Mouse (Mus musculus): ENCODE data around the gene Isl2. TPM values are rescaled to one million over a fixed set of nuclear protein-coding genes. Genes with fewer than 3 reads are reported as not detected.

Isl2 gene
- polyA plus RNA-seq, 1 experiment from 2014 or later = 20.0 TPM

- Histone ChIP-seq H3K9me3 (replicated peaks) (no peaks in the 10 kb centered on the region), H3K9ac (no peak overlapping the region), H3K4me1 (peaks cover 28% of the 10 kb centered on the region), H3K4me3 (peak overlapping the region; percentile 34), H3K36me3 (no peaks in the 10 kb centered on the region), H3K4me2 (replicated peaks) (peak overlapping the region; percentile 58), H3K27ac (no peak overlapping the region), H3K27me3 (peaks cover 96% of the 10 kb centered on the region)
- WGBS = 0% methylated on average over 28 of the region's 28 CpGs
- peak; percentile 95 for ATAC-seq (ENCODE audit: low FRiP score)
Measured at GRCm38 (mm10) chr9:55540888-55541287, 2.4 kb downstream of the Isl2 start.

DNA sequence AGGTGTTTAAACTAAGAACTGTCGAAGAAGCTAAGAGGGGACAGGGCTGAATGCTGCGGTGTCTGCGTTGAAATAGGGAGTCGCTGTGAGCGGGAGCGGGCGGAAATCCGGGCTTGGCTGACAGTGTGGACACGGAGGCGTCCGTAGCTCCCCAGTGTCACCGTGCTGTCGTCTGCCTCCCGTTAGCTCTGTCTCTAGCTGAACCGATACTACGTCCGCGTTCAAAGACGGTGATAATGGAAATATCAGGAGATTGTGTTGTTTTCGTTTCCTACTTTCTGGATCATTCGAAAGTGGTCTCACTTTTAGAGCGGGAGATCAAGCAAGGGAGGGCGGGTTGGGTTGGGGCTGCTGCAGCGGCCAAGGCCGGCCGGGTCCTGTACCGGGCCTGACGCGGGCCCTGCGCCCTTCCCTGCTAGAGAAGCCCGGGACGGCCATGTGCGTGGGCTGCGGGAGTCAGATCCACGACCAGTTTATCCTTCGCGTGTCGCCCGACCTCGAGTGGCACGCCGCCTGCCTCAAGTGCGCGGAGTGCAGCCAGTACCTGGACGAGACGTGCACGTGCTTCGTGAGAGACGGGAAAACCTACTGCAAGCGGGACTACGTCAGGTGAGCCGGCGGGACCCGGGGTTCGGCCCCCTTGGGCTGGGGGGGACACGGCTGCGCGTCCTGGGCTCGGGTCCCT lies 3.4 kb downstream of the Isl2 start:
- Histone ChIP-seq H3K4me2 (replicated peaks) (peak overlapping the region; percentile 58), H3K27ac (no peak overlapping the region), H3K9me3 (replicated peaks) (no peaks in the 10 kb centered on the region), H3K9ac (peak overlapping the region; percentile 47), H3K4me3 (peak overlapping the region; percentile 34), H3K27me3 (peaks cover 96% of the 10 kb centered on the region), H3K36me3 (no peaks in the 10 kb centered on the region), H3K4me1 (peaks cover 35% of the 10 kb centered on the region)
- under 1% methylated on average over 58 of the region's 59 CpGs for WGBS
- no peak for ATAC-seq (ENCODE audit: low FRiP score)

- H3K4me3 ChIP-seq = peak overlapping the region; percentile 34
- H3K9ac ChIP-seq = peak overlapping the region; percentile 47
- H3K4me1 ChIP-seq = peaks cover 35% of the 10 kb centered on the region
- no peaks in the 10 kb centered on the region for H3K36me3 ChIP-seq
- H3K4me2 ChIP-seq (replicated peaks) = peak overlapping the region; percentile 58
- ATAC-seq (ENCODE audit: low FRiP score) = no peak
- peaks cover 95% of the 10 kb centered on the region for H3K27me3 ChIP-seq
- no peaks in the 10 kb centered on the region for H3K9me3 ChIP-seq (replicated peaks)
- no peak overlapping the region for H3K27ac ChIP-seq
- WGBS = 2% methylated on average over 55 of the region's 59 CpGs
Measured at GRCm38 (mm10) chr9:55542366-55543325, 4.2 kb downstream of the Isl2 start.

DNA sequence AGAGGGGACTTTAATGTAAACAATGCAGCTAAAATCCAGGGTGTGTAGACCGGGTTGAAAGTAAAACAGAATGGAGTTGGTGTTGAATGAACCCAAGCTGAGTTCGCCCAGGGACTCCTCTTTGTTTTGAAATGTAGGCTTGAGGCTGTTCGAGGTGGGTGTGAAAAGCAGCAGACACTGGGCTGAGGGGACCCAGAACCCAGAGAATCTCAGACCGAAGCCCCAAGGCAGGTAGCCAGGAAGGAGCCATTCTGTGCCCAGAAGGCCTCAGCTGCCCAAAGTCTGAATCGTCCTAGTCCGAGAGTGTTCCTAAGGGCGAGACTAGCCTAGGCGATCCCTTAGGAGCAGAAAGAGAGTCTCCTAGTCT lies 4.8 kb downstream of the Isl2 start:
- H3K27ac ChIP-seq = no peak overlapping the region

DNA sequence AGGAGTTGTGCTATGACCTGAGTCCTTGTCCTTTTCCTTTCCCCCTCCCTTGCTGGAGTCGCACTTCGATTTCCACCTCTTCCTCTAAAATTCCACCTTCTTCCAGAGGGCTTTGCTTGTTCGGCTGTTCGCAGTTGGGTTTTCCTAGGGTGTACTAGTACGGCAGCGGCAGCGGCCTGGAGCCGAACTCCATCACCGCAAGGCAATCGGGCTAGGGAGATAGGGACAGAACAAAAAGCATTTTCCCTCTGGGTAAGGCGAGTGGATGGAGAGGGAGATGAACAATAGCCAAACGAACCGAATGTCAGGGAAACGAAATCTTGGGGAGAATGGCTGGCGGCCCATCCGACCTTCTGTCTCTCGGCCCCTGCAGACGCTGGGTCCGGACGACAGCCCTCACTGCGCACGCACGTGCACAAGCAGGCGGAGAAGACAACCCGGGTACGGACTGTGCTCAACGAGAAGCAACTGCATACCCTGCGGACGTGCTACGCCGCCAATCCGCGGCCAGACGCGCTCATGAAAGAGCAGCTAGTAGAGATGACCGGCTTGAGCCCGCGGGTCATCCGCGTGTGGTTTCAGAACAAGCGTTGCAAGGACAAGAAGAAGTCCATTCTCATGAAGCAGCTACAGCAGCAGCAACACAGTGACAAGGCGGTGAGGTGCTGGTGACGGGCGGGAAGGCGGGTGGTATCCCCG lies 5.4 kb downstream of the Isl2 start:
- H3K4me3 ChIP-seq = peak overlapping the region; percentile 29

More for the DNA sequence above, 4.8 kb downstream of the Isl2 start:
- peaks cover 35% of the 10 kb centered on the region for H3K4me1 ChIP-seq
- H3K9me3 ChIP-seq (replicated peaks) = no peaks in the 10 kb centered on the region
- H3K4me2 ChIP-seq (replicated peaks) = no peak overlapping the region
- 2% methylated on average over 8 of the region's 8 CpGs for WGBS
- H3K27me3 ChIP-seq = peaks cover 97% of the 10 kb centered on the region
- no peak overlapping the region for H3K9ac ChIP-seq
- no peaks in the 10 kb centered on the region for H3K36me3 ChIP-seq
- H3K4me3 ChIP-seq = peak overlapping the region; percentile 34
- ATAC-seq (ENCODE audit: low FRiP score) = no peak

GRCm38 (mm10) chr9:55544861-55545555 lies 6.5 kb downstream of the Isl2 start:
- WGBS = 1% methylated on average over 30 of the region's 30 CpGs
- peak overlapping the region; percentile 29; the same call in 1 of the 2 replicates for H3K9ac ChIP-seq
- no peaks in the 10 kb centered on the region for H3K36me3 ChIP-seq
- H3K27me3 ChIP-seq = peaks cover 97% of the 10 kb centered on the region
- H3K27ac ChIP-seq = no peak overlapping the region
- no peak for ATAC-seq (ENCODE audit: low FRiP score)
- H3K4me2 ChIP-seq (replicated peaks) = peak overlapping the region; percentile 5; the same call in 1 of the 2 replicates
- H3K4me1 ChIP-seq = peaks cover 35% of the 10 kb centered on the region
- H3K9me3 ChIP-seq (replicated peaks) = no peaks in the 10 kb centered on the region
- peak overlapping the region; percentile 29 for H3K4me3 ChIP-seq

More for the DNA sequence above, 5.4 kb downstream of the Isl2 start:
- peak overlapping the region; percentile 39 for H3K9ac ChIP-seq
- ATAC-seq (ENCODE audit: low FRiP score) = no peak
- H3K36me3 ChIP-seq = no peaks in the 10 kb centered on the region
- H3K27ac ChIP-seq = no peak overlapping the region
- H3K4me1 ChIP-seq = peaks cover 33% of the 10 kb centered on the region
- no peaks in the 10 kb centered on the region for H3K9me3 ChIP-seq (replicated peaks)
- peaks cover 97% of the 10 kb centered on the region for H3K27me3 ChIP-seq
- H3K4me2 ChIP-seq (replicated peaks) = peak overlapping the region; percentile 32
- WGBS = under 1% methylated on average over 46 of the region's 46 CpGs

DNA sequence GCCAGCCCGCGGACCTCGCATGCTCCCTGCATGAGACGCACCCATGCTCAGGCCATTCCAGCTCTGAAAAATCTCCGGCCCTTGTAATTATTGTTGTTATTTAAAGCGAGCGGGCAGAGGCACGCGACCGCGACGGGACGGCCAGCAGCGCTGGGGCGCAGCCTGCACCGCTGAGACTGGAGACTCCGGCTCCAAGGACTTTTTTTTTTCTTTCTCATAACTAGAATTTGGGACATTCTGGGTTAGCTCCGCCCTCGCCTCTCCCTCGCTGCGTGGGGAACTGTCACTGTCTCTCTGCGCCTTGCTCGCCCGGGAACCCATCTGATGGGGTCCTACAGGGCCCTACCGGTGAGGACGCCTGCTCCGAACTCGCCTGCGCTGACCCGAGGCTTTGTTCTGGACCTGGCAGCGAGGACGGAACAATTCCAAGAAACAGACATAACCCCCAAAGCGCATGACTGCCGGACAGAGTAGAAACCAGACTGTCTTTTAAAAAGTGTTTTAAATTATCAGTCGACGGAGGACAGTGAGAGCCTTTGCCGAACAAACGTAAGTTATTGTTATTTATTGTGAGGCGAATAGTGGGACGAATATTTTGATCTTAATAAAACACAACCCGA lies 7.2 kb downstream of the Isl2 start:
- Histone ChIP-seq H3K9ac (no peak overlapping the region), H3K9me3 (replicated peaks) (no peaks in the 10 kb centered on the region), H3K4me1 (peaks cover 34% of the 10 kb centered on the region), H3K27me3 (peaks cover 98% of the 10 kb centered on the region), H3K4me2 (replicated peaks) (peak overlapping the region; percentile 44; the same call in 1 of the 2 replicates), H3K36me3 (no peaks in the 10 kb centered on the region), H3K27ac (no peak overlapping the region), H3K4me3 (peak overlapping the region; percentile 29)
- 4% methylated on average over 41 of the region's 41 CpGs for WGBS
- ATAC-seq (ENCODE audit: low FRiP score) = no peak

- Histone ChIP-seq H3K4me3 (peak overlapping the region; percentile 29), H3K4me1 (peaks cover 30% of the 10 kb centered on the region), H3K36me3 (no peaks in the 10 kb centered on the region), H3K27me3 (peaks cover 91% of the 10 kb centered on the region), H3K4me2 (replicated peaks) (peak overlapping the region; percentile 44), H3K9me3 (replicated peaks) (no peaks in the 10 kb centered on the region), H3K9ac (no peak overlapping the region), H3K27ac (no peak overlapping the region; the same call in 1 of the 2 replicates)
- WGBS = 3% methylated on average over 63 of the region's 63 CpGs
- ATAC-seq (ENCODE audit: low FRiP score) = peak; percentile 43; the same call in 1 of the 2 replicates
Measured at GRCm38 (mm10) chr9:55546176-55547010, 7.9 kb downstream of the Isl2 start.

DNA sequence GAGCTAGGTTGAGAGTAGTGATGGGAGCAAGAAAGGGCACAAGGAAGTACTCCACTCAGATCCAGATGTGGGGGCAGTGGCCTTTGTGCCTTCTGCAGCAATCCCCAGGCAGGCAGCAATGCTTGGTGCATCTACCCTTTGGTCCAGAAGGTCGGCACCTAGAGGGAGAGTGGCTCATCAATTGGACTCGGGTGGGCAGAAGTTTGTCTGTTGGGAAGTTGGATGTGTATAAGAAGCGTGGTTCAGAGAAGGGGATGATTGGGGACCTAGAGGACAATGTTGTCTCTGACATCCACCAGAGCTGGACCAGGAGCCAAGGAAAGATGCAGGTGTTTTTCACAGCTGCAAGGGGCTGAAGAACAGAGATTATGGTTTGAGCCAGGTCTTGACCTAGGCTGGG lies 10.4 kb downstream of the Isl2 start:
- Histone ChIP-seq H3K4me3 (no peak overlapping the region), H3K36me3 (no peaks in the 10 kb centered on the region), H3K27ac (no peak overlapping the region), H3K4me1 (peaks cover 17% of the 10 kb centered on the region), H3K9me3 (replicated peaks) (no peaks in the 10 kb centered on the region), H3K27me3 (peaks cover 75% of the 10 kb centered on the region), H3K9ac (no peak overlapping the region), H3K4me2 (replicated peaks) (no peak overlapping the region)
- WGBS = 12% methylated on average over 3 of the region's 3 CpGs
- ATAC-seq (ENCODE audit: low FRiP score) = no peak

DNA sequence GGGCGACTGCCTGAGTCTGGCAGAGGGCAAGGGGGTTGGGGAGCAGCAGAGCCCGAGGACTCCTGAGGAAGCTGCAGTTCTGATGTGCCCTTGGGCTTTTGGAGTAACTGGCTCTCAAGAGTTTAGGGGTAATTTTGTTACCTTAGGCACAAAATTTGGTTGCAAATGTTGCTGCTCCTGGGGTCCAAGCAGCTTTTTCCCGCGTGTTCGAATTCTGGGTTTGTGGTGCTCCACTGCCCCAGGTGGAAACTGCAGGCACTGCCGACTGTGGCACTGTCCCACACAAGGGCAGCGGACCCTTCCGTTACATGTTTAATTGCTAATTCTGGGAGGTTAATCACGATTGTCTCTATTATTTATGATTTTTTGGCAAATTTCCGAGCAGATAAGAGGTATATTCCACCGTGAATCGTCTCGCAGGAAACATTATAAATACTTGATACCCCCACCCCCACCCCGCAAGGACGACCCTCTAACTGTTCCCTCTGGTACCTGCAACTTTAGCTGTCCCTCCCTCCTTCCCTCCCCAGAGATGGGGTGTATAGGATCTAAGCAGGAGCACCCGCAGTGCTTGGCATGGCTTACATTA lies 10.9 kb downstream of the Isl2 start:
- no peak overlapping the region for H3K27ac ChIP-seq
- no peak overlapping the region for H3K4me2 ChIP-seq (replicated peaks)
- WGBS = 6% methylated on average over 16 of the region's 16 CpGs
- H3K4me3 ChIP-seq = no peak overlapping the region
- no peaks in the 10 kb centered on the region for H3K9me3 ChIP-seq (replicated peaks)
- H3K4me1 ChIP-seq = peaks cover 12% of the 10 kb centered on the region
- H3K36me3 ChIP-seq = no peaks in the 10 kb centered on the region
- H3K27me3 ChIP-seq = peaks cover 69% of the 10 kb centered on the region
- ATAC-seq (ENCODE audit: low FRiP score) = no peak
- H3K9ac ChIP-seq = no peak overlapping the region

Data from hindbrain, embryonic 12.5 days (tissue).